Mouse (Mus musculus) cerebellum, postnatal 10 days (tissue): Measurements from ENCODE around the gene Gm20696.

Experiments used
- DNase-seq, 2 experiments: peaks; one replicate each; pipeline ENCODE4 v3.0.0; 2021; ENCODE audit warnings: mixed read lengths in 2 of 2

Gm20696 gene

GRCm38 (mm10) chr6:99319415-99320405, 346.9 kb downstream of the Gm20696 start:
- DNase-seq, result peak; percentile 14 to 15

GRCm38 (mm10) chr6:99314746-99315145, 351.9 kb downstream of the Gm20696 start:
- no peak for DNase-seq

- DNase-seq, result no peak
Observed at GRCm38 (mm10) chr6:99310529-99310928, 356.1 kb downstream of the Gm20696 start.

GRCm38 (mm10) chr6:99310171-99310500, 356.5 kb downstream of the Gm20696 start:
- no peak for DNase-seq

- DNase-seq, result no peak
Observed at GRCm38 (mm10) chr6:99309466-99310170, 357.0 kb downstream of the Gm20696 start.

- no peak for DNase-seq
Observed at GRCm38 (mm10) chr6:99305751-99306150, 360.8 kb downstream of the Gm20696 start.

GRCm38 (mm10) chr6:99305236-99305635, 361.4 kb downstream of the Gm20696 start:
- no peak for DNase-seq

- no peak for DNase-seq
Observed at GRCm38 (mm10) chr6:99302662-99303435, 363.7 kb downstream of the Gm20696 start.

GRCm38 (mm10) chr6:99301923-99302322, 364.7 kb downstream of the Gm20696 start:
- DNase-seq, result no peak

GRCm38 (mm10) chr6:99300235-99300634, 366.4 kb downstream of the Gm20696 start:
- DNase-seq, result no peak

GRCm38 (mm10) chr6:99299196-99299595, 367.4 kb downstream of the Gm20696 start:
- DNase-seq, result no peak

- no peak for DNase-seq
Observed at GRCm38 (mm10) chr6:99297535-99297934, 369.1 kb downstream of the Gm20696 start.

GRCm38 (mm10) chr6:99295495-99295894, 371.1 kb downstream of the Gm20696 start:
- DNase-seq, result no peak

- DNase-seq, result peak; percentile 70 to 73
Observed at GRCm38 (mm10) chr6:99289220-99289619, 377.4 kb downstream of the Gm20696 start.

- no peak for DNase-seq
Observed at GRCm38 (mm10) chr6:99285026-99285425, 381.6 kb downstream of the Gm20696 start.

GRCm38 (mm10) chr6:99284019-99284418, 382.6 kb downstream of the Gm20696 start:
- no peak for DNase-seq

- peak; percentile 53 to 54 for DNase-seq
Observed at GRCm38 (mm10) chr6:99282866-99283657, 383.5 kb downstream of the Gm20696 start.

GRCm38 (mm10) chr6:99281433-99281832, 385.2 kb downstream of the Gm20696 start:
- DNase-seq, result no peak

GRCm38 (mm10) chr6:99280619-99281018, 386.0 kb downstream of the Gm20696 start:
- no peak for DNase-seq

- peak; percentile 58 to 69 for DNase-seq
Observed at GRCm38 (mm10) chr6:99277251-99277650, 389.3 kb downstream of the Gm20696 start.

- no peak for DNase-seq
Observed at GRCm38 (mm10) chr6:99276297-99276653, 390.3 kb downstream of the Gm20696 start.
